Mouse (Mus musculus) spleen, adult 2 months (tissue): ENCODE results near the gene Cecr2. TPM values are rescaled to one million over a fixed set of nuclear protein-coding genes. Genes with fewer than 3 reads are reported as not detected.

Experiments
- DNase-seq, 2 experiments: peaks; one replicate each; pipeline versions ENCODE4 v3.0.0 to v3.0.0-alpha.2; 2012 to 2021; ENCODE audit warnings: low spot score in 2 of 2, low read depth in 1 of 2
- H3K27ac ChIP-seq: fragments of 200-500 bp; 2 replicates; pipeline ENCODE4 v1.5.1; 2012; ENCODE audit warnings: low read length, inconsistent platforms; ENCODE audit not compliant: insufficient read depth
- H3K27me3 ChIP-seq: fragments of 200-500 bp; 2 replicates; pipeline ENCODE4 v1.6.1; 2012; ENCODE audit warnings: mild to moderate bottlenecking, moderate library complexity, low read length, inconsistent platforms; ENCODE audit not compliant: control insufficient read depth, insufficient read depth
- H3K36me3 ChIP-seq: fragments of 200-500 bp; 2 replicates; pipeline ENCODE4 v1.6.1; 2012; ENCODE audit warnings: mild to moderate bottlenecking, low read length, inconsistent platforms; ENCODE audit not compliant: control insufficient read depth, insufficient read depth
- H3K4me1 ChIP-seq: fragments of 200-500 bp; 2 replicates; pipeline ENCODE4 v1.6.1; 2011; ENCODE audit warnings: inconsistent platforms; ENCODE audit not compliant: control insufficient read depth, insufficient read depth, insufficient read length
- H3K4me3 ChIP-seq: fragments of 200-500 bp; 2 replicates; pipeline ENCODE4 v1.5.1; 2011; ENCODE audit warnings: mild to moderate bottlenecking, inconsistent platforms; ENCODE audit not compliant: insufficient read depth, insufficient read length; ENCODE audit errors: extremely low read depth
- CTCF ChIP-seq: fragments of 200-500 bp; IDR thresholded peaks from 2 replicates; pipeline ENCODE4 v1.5.1; 2011; ENCODE audit warnings: mild to moderate bottlenecking, inconsistent platforms; ENCODE audit not compliant: insufficient read depth, insufficient read length, insufficient replicate concordance; ENCODE audit errors: extremely low read depth
- POLR2A ChIP-seq: fragments of 200-500 bp; IDR thresholded peaks from 2 replicates; pipeline ENCODE4 v1.6.1; 2011; ENCODE audit warnings: low read depth, low read length, inconsistent platforms
- WGBS: fragments of 180-500 bp; shearing (Covaris S2); methylation state at CpG from one replicate; pipeline ENCODE4 v1.1.7; 2018; 5-methylcytosine and 5-hydroxymethylcytosine counted together
- polyA plus RNA-seq: library from polyadenylated mRNA; depleted of rRNA; stranded (reverse); fragments of >200 nt; gene quantifications from 2 replicates; pipeline ENCODE4 v1.2.3, GENCODE M21; 2012

Gene Cecr2
- polyA plus RNA-seq, 1 experiment = 9.1 TPM

- Histone ChIP-seq H3K27ac (no peak overlapping the region), H3K4me3 (no peak overlapping the region), H3K27me3 (no peaks in the 10 kb centered on the region), H3K4me1 (no peaks in the 10 kb centered on the region), H3K36me3 (no peaks in the 10 kb centered on the region)
- DNase-seq = no peak
- 73% methylated on average over 4 of the region's 4 CpGs for WGBS
- TF ChIP-seq POLR2A = no peak
- no peak for TF ChIP-seq CTCF
Observed at GRCm38 (mm10) chr6:120700221-120700620, 34.1 kb downstream of the Cecr2 start.

GRCm38 (mm10) chr6:120704376-120704775 is 38.2 kb downstream of the Cecr2 start:
- no peak for TF ChIP-seq CTCF
- TF ChIP-seq POLR2A = no peak
- DNase-seq = no peak
- Histone ChIP-seq H3K27ac (no peak overlapping the region), H3K4me1 (no peaks in the 10 kb centered on the region), H3K4me3 (no peak overlapping the region), H3K27me3 (no peaks in the 10 kb centered on the region), H3K36me3 (no peaks in the 10 kb centered on the region)

GRCm38 (mm10) chr6:120708759-120709158 is 42.6 kb downstream of the Cecr2 start:
- 86% methylated on average over 1 of the region's 1 CpGs for WGBS
- H3K27ac ChIP-seq = no peak overlapping the region
- TF ChIP-seq POLR2A (no peak), CTCF (no peak)
- H3K4me3 ChIP-seq = no peak overlapping the region
- H3K36me3 ChIP-seq = no peaks in the 10 kb centered on the region
- H3K4me1 ChIP-seq = no peaks in the 10 kb centered on the region
- no peak for DNase-seq
- no peaks in the 10 kb centered on the region for H3K27me3 ChIP-seq

GRCm38 (mm10) chr6:120714806-120715205 is 48.6 kb downstream of the Cecr2 start:
- TF ChIP-seq CTCF = no peak
- 89% methylated on average over 3 of the region's 3 CpGs for WGBS
- no peaks in the 10 kb centered on the region for H3K4me1 ChIP-seq
- no peak overlapping the region for H3K27ac ChIP-seq
- H3K36me3 ChIP-seq = no peaks in the 10 kb centered on the region
- H3K4me3 ChIP-seq = no peak overlapping the region
- H3K27me3 ChIP-seq = no peaks in the 10 kb centered on the region
- no peak for DNase-seq

GRCm38 (mm10) chr6:120715227-120715626 is 49.1 kb downstream of the Cecr2 start:
- no peaks in the 10 kb centered on the region for H3K27me3 ChIP-seq
- 93% methylated on average over 5 of the region's 5 CpGs for WGBS
- no peaks in the 10 kb centered on the region for H3K4me1 ChIP-seq
- no peaks in the 10 kb centered on the region for H3K36me3 ChIP-seq
- H3K27ac ChIP-seq = no peak overlapping the region
- DNase-seq = no peak
- H3K4me3 ChIP-seq = no peak overlapping the region
- TF ChIP-seq POLR2A (no peak), CTCF (no peak)

- Histone ChIP-seq H3K4me1 (no peaks in the 10 kb centered on the region), H3K27me3 (no peaks in the 10 kb centered on the region), H3K36me3 (no peaks in the 10 kb centered on the region), H3K4me3 (no peak overlapping the region), H3K27ac (no peak overlapping the region)
- DNase-seq = no peak
- TF ChIP-seq POLR2A = no peak
- no peak for TF ChIP-seq CTCF
Observed at GRCm38 (mm10) chr6:120715851-120716250, 49.7 kb downstream of the Cecr2 start.

- 39% methylated on average over 4 of the region's 4 CpGs for WGBS
- Histone ChIP-seq H3K4me3 (no peak overlapping the region), H3K27ac (no peak overlapping the region), H3K27me3 (no peaks in the 10 kb centered on the region), H3K4me1 (no peaks in the 10 kb centered on the region), H3K36me3 (no peaks in the 10 kb centered on the region)
- no peak for TF ChIP-seq CTCF
- no peak for TF ChIP-seq POLR2A
- DNase-seq = no peak
Observed at GRCm38 (mm10) chr6:120716531-120716984, 50.4 kb downstream of the Cecr2 start.
